Mouse (Mus musculus): ENCODE results near the gene Sult6b2.

Gene Sult6b2

DNA sequence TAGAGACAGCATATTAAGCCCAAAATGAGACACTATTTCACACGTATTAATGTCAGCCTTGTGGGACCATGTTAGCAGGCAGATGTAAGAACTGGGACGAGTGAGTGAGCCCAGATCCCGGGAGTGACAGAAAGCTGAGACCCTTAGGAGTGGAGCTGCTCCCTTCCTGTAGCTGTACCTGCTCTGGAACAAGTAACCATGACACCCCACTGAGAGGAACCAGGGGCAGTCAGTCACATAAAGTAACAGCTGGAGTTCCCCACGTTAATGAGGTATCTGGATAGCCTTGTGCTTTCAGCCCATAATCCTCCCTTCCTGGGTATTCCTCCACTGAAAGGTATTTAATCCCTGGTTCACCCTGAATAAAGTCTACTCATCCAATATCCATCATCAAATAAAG lies 61.1 kb downstream of the Sult6b2 start:
- DNase-seq (ENCODE audit: inconsistent age in 2 of 2, low spot score in 1 of 2) = no peak

- no peak for DNase-seq (ENCODE audit: inconsistent age in 2 of 2, low spot score in 1 of 2)
These were observed 62.5 kb downstream of the Sult6b2 start for GRCm38 (mm10) chr6:142741763-142742162.

GRCm38 (mm10) chr6:142738637-142739036 lies 65.7 kb downstream of the Sult6b2 start:
- no peak for DNase-seq (ENCODE audit: inconsistent age in 2 of 2, low spot score in 1 of 2)

GRCm38 (mm10) chr6:142738225-142738624 lies 66.1 kb downstream of the Sult6b2 start:
- no peak for DNase-seq (ENCODE audit: inconsistent age in 2 of 2, low spot score in 1 of 2)

- peak in 1 of 2 experiments; percentile 75 for DNase-seq (ENCODE audit: inconsistent age in 2 of 2, low spot score in 1 of 2)
These were observed 68.8 kb downstream of the Sult6b2 start for GRCm38 (mm10) chr6:142735302-142736005.

All from adrenal gland, adult (tissue).